Mouse (Mus musculus) C2C12 (cell line): ENCODE results near the gene Gtf2i.

Experiments
- CEBPB ChIP-seq: IDR thresholded peaks from one replicate; pipeline ENCODE4 v1.6.1; 2011; ENCODE audit warnings: low read depth, mild to moderate bottlenecking, control low read depth, moderate library complexity
- CTCF ChIP-seq: IDR thresholded peaks from one replicate; pipeline ENCODE4 v1.5.1; 2011; ENCODE audit not compliant: control insufficient read depth, insufficient read depth, insufficient read length
- MAX ChIP-seq: IDR thresholded peaks from one replicate; pipeline ENCODE4 v1.6.1; 2011; ENCODE audit warnings: mild to moderate bottlenecking, control low read depth
- MYOG ChIP-seq: IDR thresholded peaks from one replicate; pipeline ENCODE4 v1.6.1; 2011; ENCODE audit not compliant: control insufficient read depth, insufficient read length; ENCODE audit errors: extremely low read depth
- USF1 ChIP-seq: IDR thresholded peaks from one replicate; pipeline ENCODE4 v1.6.1; 2011; ENCODE audit warnings: low read depth, mild to moderate bottlenecking, control low read depth, moderate library complexity

DNA sequence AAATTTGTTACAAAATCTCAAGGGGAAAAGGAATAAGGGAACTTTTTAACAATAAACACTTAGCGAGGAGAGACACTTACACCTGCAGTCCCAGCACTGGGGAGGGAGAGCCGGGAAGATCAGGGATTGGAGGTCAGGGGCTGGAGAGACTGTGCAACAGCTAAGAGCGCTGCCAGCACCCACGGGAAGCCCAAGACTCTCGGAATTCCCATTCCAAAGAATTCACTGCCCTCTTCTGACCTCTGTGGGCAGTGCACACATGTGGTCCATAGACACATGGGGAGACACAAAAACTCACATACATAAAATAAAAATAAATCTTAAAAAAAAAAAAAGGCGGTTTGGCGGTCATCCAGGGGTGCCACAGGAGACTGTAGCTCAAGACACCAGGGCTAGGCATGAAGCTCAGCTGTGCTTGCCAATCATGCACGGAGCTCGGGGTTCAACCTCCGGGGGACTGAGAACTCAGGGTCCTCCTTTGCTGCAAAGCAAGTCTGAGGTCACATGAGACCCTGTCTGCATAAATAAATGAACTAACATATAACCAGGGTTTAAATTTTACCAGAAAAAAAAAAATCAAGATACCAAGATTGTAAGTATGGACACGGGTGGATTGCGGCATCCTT, 24.5 kb downstream of the Gtf2i start:
- TF ChIP-seq USF1 (no peak), CTCF (no peak), CEBPB (no peak), MYOG (no peak), MAX (no peak)
